Mouse (Mus musculus) small intestine, adult 2 months (tissue): Measurements from ENCODE around the gene Cpa2. TPM values are rescaled to one million over a fixed set of nuclear protein-coding genes. Genes with fewer than 3 reads are reported as not detected.

Experiments used
- H3K27ac ChIP-seq: fragments of 200-500 bp; 2 replicates; pipeline ENCODE4 v1.5.1; 2012; ENCODE audit warnings: low read depth, low read length, control low read depth, inconsistent platforms; ENCODE audit not compliant: insufficient read depth
- H3K27me3 ChIP-seq: fragments of 200-500 bp; 2 replicates; pipeline ENCODE4 v1.6.1; 2012; ENCODE audit warnings: mild to moderate bottlenecking, moderate library complexity, low read length, inconsistent platforms; ENCODE audit not compliant: control insufficient read depth, insufficient read depth
- H3K36me3 ChIP-seq: fragments of 200-500 bp; 2 replicates; pipeline ENCODE4 v1.6.1; 2012; ENCODE audit warnings: mild to moderate bottlenecking, low read length, control low read depth, inconsistent platforms; ENCODE audit not compliant: control insufficient read depth, insufficient read depth
- H3K4me1 ChIP-seq: fragments of 200-500 bp; 2 replicates; pipeline ENCODE4 v1.6.1; 2012; ENCODE audit warnings: low read length, inconsistent platforms, mixed read lengths; ENCODE audit not compliant: control insufficient read depth, insufficient read depth, insufficient read length
- H3K4me3 ChIP-seq: fragments of 200-500 bp; 2 replicates; pipeline ENCODE4 v1.5.1; 2012; ENCODE audit warnings: low read depth, mild to moderate bottlenecking, control low read depth, inconsistent platforms, low read length, moderate library complexity
- CTCF ChIP-seq: fragments of 200-500 bp; IDR thresholded peaks from 2 replicates; pipeline ENCODE4 v1.5.1; 2012; ENCODE audit warnings: low read depth, mild to moderate bottlenecking, control low read depth, inconsistent platforms, low read length, moderate library complexity, mixed read lengths; ENCODE audit not compliant: insufficient replicate concordance, insufficient read length; ENCODE audit errors: extremely low read depth
- POLR2A ChIP-seq: fragments of 200-500 bp; IDR thresholded peaks from 2 replicates; pipeline ENCODE4 v1.6.1; 2012; ENCODE audit warnings: low read depth, mild to moderate bottlenecking, control low read depth, inconsistent platforms, low read length, moderate library complexity
- WGBS: fragments of 180-500 bp; shearing (Covaris S2); methylation state at CpG from one replicate; pipeline ENCODE4 v1.1.7; 2018; 5-methylcytosine and 5-hydroxymethylcytosine counted together
- polyA plus RNA-seq: library from polyadenylated mRNA; depleted of rRNA; stranded (reverse); fragments of >200 nt; gene quantifications from 2 replicates; pipeline ENCODE4 v1.2.3, GENCODE M21; 2012; rRNA removed

The Cpa2 gene
- polyA plus RNA-seq, 1 experiment, result 0.90 TPM

GRCm38 (mm10) chr6:30610710-30611109 lies 69.3 kb downstream of the Cpa2 start, which contains the start of gene Cpa5:
TSS of gene Cpa5 (plus strand) at chr6:30611010.
- TF ChIP-seq CTCF, result no peak
- no peak for TF ChIP-seq POLR2A
- Histone ChIP-seq H3K27ac (no peak within 1 kb of the TSS), H3K36me3 (no peaks in the 10 kb centered on the region), H3K27me3 (no peaks in the 10 kb centered on the region), H3K4me1 (no peaks in the 10 kb centered on the region), H3K4me3 (no peak within 1 kb of the TSS)
- 95% methylated on average over 7 of the region's 7 CpGs for WGBS

- H3K4me3 ChIP-seq, result no peak overlapping the region
- TF ChIP-seq CTCF, result no peak
- no peak for TF ChIP-seq POLR2A
- H3K27ac ChIP-seq, result no peak overlapping the region
- no peaks in the 10 kb centered on the region for H3K36me3 ChIP-seq
- H3K4me1 ChIP-seq, result no peaks in the 10 kb centered on the region
- 77% methylated on average over 5 of the region's 5 CpGs for WGBS
- H3K27me3 ChIP-seq, result no peaks in the 10 kb centered on the region
These were observed 69.8 kb downstream of the Cpa2 start for GRCm38 (mm10) chr6:30611212-30611611.

Other genes starting within 250 kb of the Cpa2 start
- 37.8 and 97.7 TPM in 2 replicates for gene Ube2h, start 237.0 kb upstream of the Cpa2 start, polyA plus RNA-seq
- gene Zc3hc1, start 150.6 kb upstream of the Cpa2 start, polyA plus RNA-seq, result 2.5 and 5.9 TPM in 2 replicates
- gene Klhdc10, start 139.7 kb upstream of the Cpa2 start, polyA plus RNA-seq, result 6.6 and 7.1 TPM in 2 replicates
- gene Tmem209, start 31.8 kb upstream of the Cpa2 start, polyA plus RNA-seq, result 7.3 and 11.4 TPM in 2 replicates
- gene Ssmem1, start 31.7 kb upstream of the Cpa2 start, polyA plus RNA-seq, result not detected in 2 replicates
- not detected in 2 replicates for gene Cpa4, start 26.8 kb downstream of the Cpa2 start, polyA plus RNA-seq
- not detected in 2 replicates for gene Cpa5, start 69.4 kb downstream of the Cpa2 start, polyA plus RNA-seq
- 10.6 and 5,018 TPM in 2 replicates for gene Cpa1, start 97.6 kb downstream of the Cpa2 start, polyA plus RNA-seq
- 0.99 and 1.9 TPM in 2 replicates for gene Cep41, start 152.2 kb downstream of the Cpa2 start, polyA plus RNA-seq
- gene Mest, start 182.0 kb downstream of the Cpa2 start, polyA plus RNA-seq, result 15.1 and 38.1 TPM in 2 replicates